Mouse (Mus musculus) T-cell, adult 2 months (primary cell): ENCODE measurements around the gene Pde4d.

Source experiments
- DNase-seq: peaks from one replicate; pipeline ENCODE4 v3.0.0; 2022; ENCODE audit warnings: low spot score

Pde4d gene

GRCm38 (mm10) chr13:108449116-108450097 lies at the start of gene Pde4d:
Gene Pde4d (plus strand): TSS chr13:108449948.
- no peak for DNase-seq

- no peak for DNase-seq
These were observed 46.6 kb upstream of the Pde4d start for GRCm38 (mm10) chr13:108403197-108403596.

- DNase-seq, result no peak
These were observed 45.4 kb upstream of the Pde4d start for GRCm38 (mm10) chr13:108404372-108404771.

- DNase-seq, result no peak
These were observed 34.3 kb upstream of the Pde4d start for GRCm38 (mm10) chr13:108415464-108415863.

- no peak for DNase-seq
These were observed 30.8 kb upstream of the Pde4d start for GRCm38 (mm10) chr13:108418741-108419507.

- DNase-seq, result peak; percentile 19
These were observed 23.4 kb upstream of the Pde4d start for GRCm38 (mm10) chr13:108426322-108426721.

GRCm38 (mm10) chr13:108428809-108429208 lies 20.9 kb upstream of the Pde4d start:
- no peak for DNase-seq

- no peak for DNase-seq
These were observed 20.1 kb upstream of the Pde4d start for GRCm38 (mm10) chr13:108429623-108430022.

GRCm38 (mm10) chr13:108431776-108432175 lies 18.0 kb upstream of the Pde4d start:
- DNase-seq, result no peak

GRCm38 (mm10) chr13:108435687-108436086 lies 14.1 kb upstream of the Pde4d start:
- no peak for DNase-seq

GRCm38 (mm10) chr13:108437424-108437823 lies 12.3 kb upstream of the Pde4d start:
- DNase-seq, result no peak

GRCm38 (mm10) chr13:108439012-108439411 lies 10.7 kb upstream of the Pde4d start:
- no peak for DNase-seq

GRCm38 (mm10) chr13:108448348-108448931 lies 1.3 kb upstream of the Pde4d start:
- DNase-seq, result no peak

GRCm38 (mm10) chr13:108451122-108451521 lies 1.4 kb downstream of the Pde4d start:
- DNase-seq, result no peak

GRCm38 (mm10) chr13:108453064-108453919 lies 3.5 kb downstream of the Pde4d start:
- DNase-seq, result no peak

GRCm38 (mm10) chr13:108462518-108462917 lies 12.8 kb downstream of the Pde4d start:
- DNase-seq, result no peak

- DNase-seq, result no peak
These were observed 16.0 kb downstream of the Pde4d start for GRCm38 (mm10) chr13:108465755-108466154.

- DNase-seq, result no peak
These were observed 17.3 kb downstream of the Pde4d start for GRCm38 (mm10) chr13:108467046-108467445.

- DNase-seq, result no peak
These were observed 30.7 kb downstream of the Pde4d start for GRCm38 (mm10) chr13:108480451-108480850.

GRCm38 (mm10) chr13:108485036-108485435 lies 35.3 kb downstream of the Pde4d start:
- no peak for DNase-seq

GRCm38 (mm10) chr13:108487066-108487465 lies 37.3 kb downstream of the Pde4d start:
- DNase-seq, result no peak
